Mouse (Mus musculus): ENCODE measurements around the gene Gm3015. TPM values are rescaled to one million over a fixed set of nuclear protein-coding genes. Genes with fewer than 3 reads are reported as not detected.
"Not testable (repeated sequence)": the region's sequence is repeated elsewhere in the genome, so short reads cannot be mapped to it uniquely, and the experiment has no call there.

Gm3015 gene
- not detected for total RNA-seq (2021)

DNA sequence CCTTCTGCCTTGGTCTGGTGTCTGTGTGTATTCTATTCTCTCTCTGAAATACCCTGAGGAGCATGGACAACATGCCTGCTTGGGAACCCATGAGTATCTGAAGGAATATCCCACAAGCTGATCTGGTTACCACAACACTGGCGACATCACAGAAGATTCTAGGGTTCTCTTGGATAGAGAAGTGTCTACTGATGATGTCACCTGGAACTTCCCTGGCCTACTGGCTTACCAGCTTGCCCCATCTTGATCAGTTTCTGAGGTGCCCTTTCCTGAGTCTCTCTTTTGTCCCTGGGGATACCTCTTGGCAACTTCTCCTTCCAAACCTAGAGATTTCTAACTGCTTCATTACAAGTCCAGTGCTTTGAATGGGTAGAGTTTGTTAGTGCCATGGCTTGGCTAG lies at the start of gene Gm3015:
Gm3015 (minus strand) TSS at position 101 of the 400 bp plus-strand sequence.
- intact Hi-C loops (cut with DNase I) = not testable (repeated sequence)

DNA sequence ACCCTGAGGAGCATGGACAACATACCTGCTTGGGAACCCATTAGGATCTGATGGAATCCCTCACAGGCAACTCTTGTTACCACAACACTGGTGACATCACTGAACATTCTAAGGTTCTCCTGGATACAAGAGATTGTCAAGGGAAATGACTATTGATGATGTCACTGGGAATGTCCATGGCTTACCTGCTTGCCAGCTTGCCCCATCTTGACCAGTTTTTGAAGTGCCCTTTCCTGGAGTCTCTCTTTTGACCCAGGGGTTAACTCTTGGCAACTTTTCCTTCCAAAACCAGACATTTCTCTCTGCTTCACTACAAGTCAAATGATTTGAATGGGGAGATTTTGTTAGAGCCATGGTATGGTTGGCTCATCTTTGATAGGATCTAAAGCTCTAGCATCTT lies 29.3 kb upstream of the Gm3015 start, which contains the start of gene Gm10377:
Gm10377 (minus strand) TSS at position 101 of the 400 bp plus-strand sequence.
- DNase-seq (ENCODE audit: low spot score in 2 of 2); intact Hi-C loops (cut with DNase I): not testable (repeated sequence)

More for the DNA sequence above, at the start of gene Gm3015:
- not testable (repeated sequence) for DNase-seq (ENCODE audit: low spot score in 2 of 2)

Other genes starting within 250 kb of the Gm3015 start
- gene Gm8024, start 244.5 kb downstream of the Gm3015 start, total RNA-seq (2021) = not detected
- gene Gm17124, start 168.9 kb downstream of the Gm3015 start, total RNA-seq (2021) = not detected
- not detected for gene Gm3633, start 126.9 kb downstream of the Gm3015 start, total RNA-seq (2021)
- gene Gm10378, start 112.9 kb downstream of the Gm3015 start, total RNA-seq (2021) = not detected
- gene Gm10377, start 29.2 kb upstream of the Gm3015 start, total RNA-seq (2021) = not detected
- gene Gm21977, start 84.7 kb upstream of the Gm3015 start, total RNA-seq (2021) = not detected
- not detected for gene Gm8082, start 224.8 kb upstream of the Gm3015 start, total RNA-seq (2021)
- not detected for gene Gm10376, start 246.8 kb upstream of the Gm3015 start, total RNA-seq (2021)